Mouse (Mus musculus): ENCODE results near the gene Ccdc184. TPM values are rescaled to one million over a fixed set of nuclear protein-coding genes. Genes with fewer than 3 reads are reported as not detected.

The Ccdc184 gene
- 29.7 and 50.4 TPM in 2 replicates for polyA plus RNA-seq (2015; fragmentation: Nextera tagmentation; extraction: Ambion mirVana)

GRCm38 (mm10) chr15:98166963-98167644 lies at the start of gene Ccdc184:
Ccdc184 (plus strand) TSS chr15:98167158.
- Histone ChIP-seq H3K4me1 (replicated peaks; ENCODE audit: control insufficient read depth, insufficient read depth, low read length) (peaks cover 24% of the 10 kb centered on the region), H3K9ac (replicated peaks; ENCODE audit: low read depth, low read length) (peak within 1 kb of the TSS; percentile 82), H3K27ac (ENCODE audit: low read length) (peak within 1 kb of the TSS; percentile 96), H3K27me3 (replicated peaks; ENCODE audit: control insufficient read depth, insufficient read depth, low read length) (peaks cover 5% of the 10 kb centered on the region), H3K4me2 (ENCODE audit: low read length) (peak within 1 kb of the TSS; percentile 82), H3K9me3 (ENCODE audit: control insufficient read depth, low read length) (no peaks in the 10 kb centered on the region), H3K36me3 (ENCODE audit: control insufficient read depth, insufficient read depth) (no peaks in the 10 kb centered on the region), H3K4me3 (replicated peaks; ENCODE audit: low read length) (peak within 1 kb of the TSS; percentile 73)
- ATAC-seq = peak; percentile 77
- 1% methylated on average over 16 of the region's 18 CpGs for WGBS

- Histone ChIP-seq H3K4me3 (replicated peaks; ENCODE audit: low read length) (no peak overlapping the region), H3K4me2 (ENCODE audit: low read length) (no peak overlapping the region), H3K36me3 (ENCODE audit: control insufficient read depth, insufficient read depth) (peaks cover 31% of the 10 kb centered on the region), H3K27me3 (replicated peaks; ENCODE audit: control insufficient read depth, insufficient read depth, low read length) (no peaks in the 10 kb centered on the region), H3K27ac (ENCODE audit: low read length) (no peak overlapping the region), H3K9me3 (ENCODE audit: control insufficient read depth, low read length) (no peaks in the 10 kb centered on the region), H3K4me1 (replicated peaks; ENCODE audit: control insufficient read depth, insufficient read depth, low read length) (no peaks in the 10 kb centered on the region), H3K9ac (replicated peaks; ENCODE audit: low read depth, low read length) (no peak overlapping the region)
- WGBS = 92% methylated on average over 12 of the region's 12 CpGs
- no peak for ATAC-seq
Observed at GRCm38 (mm10) chr15:98119363-98119762, 47.6 kb upstream of the Ccdc184 start.

- Histone ChIP-seq H3K27me3 (replicated peaks; ENCODE audit: control insufficient read depth, insufficient read depth, low read length) (no peaks in the 10 kb centered on the region), H3K27ac (ENCODE audit: low read length) (no peak overlapping the region), H3K9ac (replicated peaks; ENCODE audit: low read depth, low read length) (no peak overlapping the region), H3K9me3 (ENCODE audit: control insufficient read depth, low read length) (no peaks in the 10 kb centered on the region), H3K4me2 (ENCODE audit: low read length) (no peak overlapping the region), H3K4me1 (replicated peaks; ENCODE audit: control insufficient read depth, insufficient read depth, low read length) (no peaks in the 10 kb centered on the region), H3K4me3 (replicated peaks; ENCODE audit: low read length) (no peak overlapping the region), H3K36me3 (ENCODE audit: control insufficient read depth, insufficient read depth) (peaks cover 36% of the 10 kb centered on the region)
- ATAC-seq = no peak
- 93% methylated on average over 20 of the region's 20 CpGs for WGBS
Observed at GRCm38 (mm10) chr15:98120831-98121230, 46.1 kb upstream of the Ccdc184 start.

- ATAC-seq = no peak
- Histone ChIP-seq H3K9me3 (ENCODE audit: control insufficient read depth, low read length) (no peaks in the 10 kb centered on the region), H3K4me2 (ENCODE audit: low read length) (no peak overlapping the region), H3K27me3 (replicated peaks; ENCODE audit: control insufficient read depth, insufficient read depth, low read length) (no peaks in the 10 kb centered on the region), H3K4me1 (replicated peaks; ENCODE audit: control insufficient read depth, insufficient read depth, low read length) (no peaks in the 10 kb centered on the region), H3K9ac (replicated peaks; ENCODE audit: low read depth, low read length) (no peak overlapping the region), H3K27ac (ENCODE audit: low read length) (no peak overlapping the region), H3K36me3 (ENCODE audit: control insufficient read depth, insufficient read depth) (peaks cover 39% of the 10 kb centered on the region), H3K4me3 (replicated peaks; ENCODE audit: low read length) (no peak overlapping the region)
- WGBS = 92% methylated on average over 4 of the region's 4 CpGs
Observed at GRCm38 (mm10) chr15:98131001-98131400, 36.0 kb upstream of the Ccdc184 start.

GRCm38 (mm10) chr15:98131451-98131850 lies 35.5 kb upstream of the Ccdc184 start:
- WGBS = 92% methylated on average over 7 of the region's 7 CpGs
- ATAC-seq = no peak
- H3K9ac ChIP-seq (replicated peaks; ENCODE audit: low read depth, low read length) = no peak overlapping the region
- no peak overlapping the region for H3K4me3 ChIP-seq (replicated peaks; ENCODE audit: low read length)
- H3K27me3 ChIP-seq (replicated peaks; ENCODE audit: control insufficient read depth, insufficient read depth, low read length) = no peaks in the 10 kb centered on the region
- H3K27ac ChIP-seq (ENCODE audit: low read length) = no peak overlapping the region
- H3K4me1 ChIP-seq (replicated peaks; ENCODE audit: control insufficient read depth, insufficient read depth, low read length) = no peaks in the 10 kb centered on the region
- H3K9me3 ChIP-seq (ENCODE audit: control insufficient read depth, low read length) = no peaks in the 10 kb centered on the region
- H3K36me3 ChIP-seq (ENCODE audit: control insufficient read depth, insufficient read depth) = peaks cover 43% of the 10 kb centered on the region
- H3K4me2 ChIP-seq (ENCODE audit: low read length) = no peak overlapping the region

- no peaks in the 10 kb centered on the region for H3K4me1 ChIP-seq (replicated peaks; ENCODE audit: control insufficient read depth, insufficient read depth, low read length)
- H3K9ac ChIP-seq (replicated peaks; ENCODE audit: low read depth, low read length) = no peak overlapping the region
- no peak overlapping the region for H3K4me3 ChIP-seq (replicated peaks; ENCODE audit: low read length)
- H3K27me3 ChIP-seq (replicated peaks; ENCODE audit: control insufficient read depth, insufficient read depth, low read length) = no peaks in the 10 kb centered on the region
- WGBS = 91% methylated on average over 15 of the region's 15 CpGs
- ATAC-seq = no peak
- no peak overlapping the region for H3K4me2 ChIP-seq (ENCODE audit: low read length)
- H3K27ac ChIP-seq (ENCODE audit: low read length) = no peak overlapping the region
- no peaks in the 10 kb centered on the region for H3K9me3 ChIP-seq (ENCODE audit: control insufficient read depth, low read length)
- peaks cover 46% of the 10 kb centered on the region for H3K36me3 ChIP-seq (ENCODE audit: control insufficient read depth, insufficient read depth)
Observed at GRCm38 (mm10) chr15:98131942-98132655, 34.9 kb upstream of the Ccdc184 start.

- no peaks in the 10 kb centered on the region for H3K27me3 ChIP-seq (replicated peaks; ENCODE audit: control insufficient read depth, insufficient read depth, low read length)
- H3K9ac ChIP-seq (replicated peaks; ENCODE audit: low read depth, low read length) = no peak overlapping the region
- peaks cover 41% of the 10 kb centered on the region for H3K36me3 ChIP-seq (ENCODE audit: control insufficient read depth, insufficient read depth)
- no peak overlapping the region for H3K27ac ChIP-seq (ENCODE audit: low read length)
- WGBS = 94% methylated on average over 3 of the region's 3 CpGs
- H3K4me2 ChIP-seq (ENCODE audit: low read length) = no peak overlapping the region
- no peak overlapping the region for H3K4me3 ChIP-seq (replicated peaks; ENCODE audit: low read length)
- no peaks in the 10 kb centered on the region for H3K4me1 ChIP-seq (replicated peaks; ENCODE audit: control insufficient read depth, insufficient read depth, low read length)
- ATAC-seq = no peak
- no peaks in the 10 kb centered on the region for H3K9me3 ChIP-seq (ENCODE audit: control insufficient read depth, low read length)
Observed at GRCm38 (mm10) chr15:98133471-98133870, 33.5 kb upstream of the Ccdc184 start.

GRCm38 (mm10) chr15:98134034-98134433 lies 32.9 kb upstream of the Ccdc184 start:
- Histone ChIP-seq H3K9me3 (ENCODE audit: control insufficient read depth, low read length) (no peaks in the 10 kb centered on the region), H3K27ac (ENCODE audit: low read length) (no peak overlapping the region), H3K27me3 (replicated peaks; ENCODE audit: control insufficient read depth, insufficient read depth, low read length) (no peaks in the 10 kb centered on the region), H3K4me1 (replicated peaks; ENCODE audit: control insufficient read depth, insufficient read depth, low read length) (no peaks in the 10 kb centered on the region), H3K4me3 (replicated peaks; ENCODE audit: low read length) (no peak overlapping the region), H3K9ac (replicated peaks; ENCODE audit: low read depth, low read length) (no peak overlapping the region), H3K4me2 (ENCODE audit: low read length) (no peak overlapping the region), H3K36me3 (ENCODE audit: control insufficient read depth, insufficient read depth) (peaks cover 39% of the 10 kb centered on the region)
- 88% methylated on average over 4 of the region's 4 CpGs for WGBS
- ATAC-seq = no peak

GRCm38 (mm10) chr15:98134666-98135065 lies 32.3 kb upstream of the Ccdc184 start:
- H3K4me3 ChIP-seq (replicated peaks; ENCODE audit: low read length) = no peak overlapping the region
- no peaks in the 10 kb centered on the region for H3K27me3 ChIP-seq (replicated peaks; ENCODE audit: control insufficient read depth, insufficient read depth, low read length)
- no peaks in the 10 kb centered on the region for H3K4me1 ChIP-seq (replicated peaks; ENCODE audit: control insufficient read depth, insufficient read depth, low read length)
- peaks cover 38% of the 10 kb centered on the region for H3K36me3 ChIP-seq (ENCODE audit: control insufficient read depth, insufficient read depth)
- no peaks in the 10 kb centered on the region for H3K9me3 ChIP-seq (ENCODE audit: control insufficient read depth, low read length)
- no peak overlapping the region for H3K9ac ChIP-seq (replicated peaks; ENCODE audit: low read depth, low read length)
- 52% methylated on average over 3 of the region's 3 CpGs for WGBS
- no peak overlapping the region for H3K27ac ChIP-seq (ENCODE audit: low read length)
- no peak for ATAC-seq
- no peak overlapping the region for H3K4me2 ChIP-seq (ENCODE audit: low read length)
